Mouse (Mus musculus) retina, embryonic 14.5 days (tissue): ENCODE measurements around the gene 1700021F05Rik.

ENCODE experiments used
- DNase-seq: peaks from one replicate; pipeline ENCODE4 v3.0.0-alpha.2; 2015; ENCODE audit warnings: low spot score

1700021F05Rik gene

DNA sequence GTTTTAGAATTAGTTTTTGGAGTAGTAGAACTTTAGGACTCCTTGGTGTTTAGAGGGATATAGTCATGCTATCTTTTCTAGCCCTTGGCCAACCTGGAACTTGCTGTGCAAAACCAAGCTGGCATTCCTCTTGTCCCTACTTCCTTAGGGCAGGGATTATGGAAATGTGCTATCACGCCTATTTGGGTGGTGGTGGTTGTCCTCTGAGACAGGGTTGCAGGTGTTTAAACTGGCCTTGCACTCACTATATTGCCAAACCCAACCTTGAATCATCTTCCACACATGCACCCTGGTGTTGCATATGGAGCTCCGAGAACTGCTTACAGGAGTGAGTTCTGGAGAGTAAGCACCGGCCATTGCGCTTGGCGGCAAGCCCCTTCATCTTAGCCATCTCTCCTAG, 58.8 kb downstream of the 1700021F05Rik start:
- DNase-seq: no peak

DNA sequence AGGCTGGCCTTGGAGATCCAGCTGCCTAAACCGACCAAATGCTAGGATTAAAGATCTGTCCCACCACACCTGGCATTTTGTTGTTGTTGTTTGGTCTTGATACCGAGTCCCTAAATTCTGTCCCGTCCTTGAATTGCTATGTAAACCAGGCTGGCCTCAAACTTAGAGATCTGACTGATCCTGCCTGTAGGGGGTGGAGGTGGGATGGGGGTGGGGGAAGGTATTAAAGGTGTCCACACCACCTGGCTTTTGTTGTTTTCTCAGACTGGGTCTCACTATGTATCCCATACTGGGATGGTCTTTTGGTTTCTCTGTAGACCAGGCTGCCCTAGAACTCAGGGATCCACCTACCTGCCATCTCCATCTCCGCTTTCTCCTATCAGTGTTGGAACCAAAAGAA, 59.6 kb downstream of the 1700021F05Rik start:
- no peak for DNase-seq

DNA sequence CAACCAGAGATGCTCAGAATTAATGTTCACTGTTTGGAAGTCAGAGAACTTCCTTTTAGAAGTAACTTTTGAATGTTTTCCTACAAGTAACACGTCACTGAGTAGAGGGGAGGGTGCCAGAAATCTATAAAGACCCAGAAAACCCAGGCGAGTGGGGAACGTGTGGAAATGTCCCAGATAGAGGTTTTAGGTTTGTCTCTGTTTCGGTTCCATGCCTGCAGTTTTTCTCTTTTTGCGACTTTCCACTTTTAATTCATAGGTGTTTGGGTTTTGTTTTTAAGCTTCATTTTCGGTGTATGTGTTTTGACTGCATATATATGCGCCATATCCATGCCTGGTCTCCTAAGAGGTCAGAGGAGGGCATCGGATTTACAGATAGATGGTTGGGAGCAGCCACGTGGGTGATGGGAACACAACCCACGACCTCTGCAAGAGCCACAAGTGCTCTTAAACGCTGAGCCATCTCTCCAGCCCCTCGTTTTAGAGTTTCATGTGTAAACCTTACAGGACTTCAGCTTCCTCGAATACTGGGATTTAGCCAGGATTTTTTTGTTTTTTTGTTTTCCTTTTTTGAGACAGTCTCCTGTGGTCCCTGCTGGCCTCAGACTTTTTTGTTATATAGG, 60.5 kb downstream of the 1700021F05Rik start:
- DNase-seq: no peak

DNA sequence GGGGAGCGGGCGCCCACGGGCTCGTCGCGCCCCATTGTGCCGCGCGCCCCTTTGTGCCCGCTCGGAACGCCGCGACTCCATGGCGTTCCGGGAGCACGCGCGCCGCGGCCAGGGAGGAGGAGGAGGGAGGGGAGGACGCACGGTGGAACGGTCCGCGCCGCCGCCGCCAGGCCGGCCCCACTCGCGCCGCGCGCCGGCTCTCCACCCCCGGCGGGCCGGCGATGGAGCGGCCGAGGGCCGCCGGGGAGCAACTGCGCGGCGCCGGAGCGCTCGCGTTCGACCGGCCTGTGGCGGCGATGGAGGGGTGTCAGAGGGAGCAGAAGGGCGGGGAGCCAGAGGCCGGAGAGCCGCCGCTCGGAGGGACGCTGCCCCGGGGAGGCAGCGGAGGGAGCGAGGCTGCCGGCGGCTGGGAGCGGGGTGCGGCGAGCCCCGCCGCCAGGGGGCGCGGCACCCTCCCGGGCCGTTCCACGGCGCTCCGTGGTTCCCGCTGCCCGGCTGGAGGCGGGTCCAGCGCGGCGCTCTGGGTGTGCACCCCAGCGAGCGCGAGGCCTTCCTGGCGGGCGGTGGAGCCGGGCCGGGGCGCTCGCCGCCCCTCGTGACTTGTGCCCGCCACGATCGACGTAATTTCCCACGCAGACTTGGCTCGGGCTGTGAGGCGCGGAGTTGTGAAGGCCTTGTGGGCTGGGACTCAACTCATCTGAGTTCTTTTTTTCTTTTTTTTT, 61.2 kb downstream of the 1700021F05Rik start:
- peak; percentile 85 for DNase-seq

DNA sequence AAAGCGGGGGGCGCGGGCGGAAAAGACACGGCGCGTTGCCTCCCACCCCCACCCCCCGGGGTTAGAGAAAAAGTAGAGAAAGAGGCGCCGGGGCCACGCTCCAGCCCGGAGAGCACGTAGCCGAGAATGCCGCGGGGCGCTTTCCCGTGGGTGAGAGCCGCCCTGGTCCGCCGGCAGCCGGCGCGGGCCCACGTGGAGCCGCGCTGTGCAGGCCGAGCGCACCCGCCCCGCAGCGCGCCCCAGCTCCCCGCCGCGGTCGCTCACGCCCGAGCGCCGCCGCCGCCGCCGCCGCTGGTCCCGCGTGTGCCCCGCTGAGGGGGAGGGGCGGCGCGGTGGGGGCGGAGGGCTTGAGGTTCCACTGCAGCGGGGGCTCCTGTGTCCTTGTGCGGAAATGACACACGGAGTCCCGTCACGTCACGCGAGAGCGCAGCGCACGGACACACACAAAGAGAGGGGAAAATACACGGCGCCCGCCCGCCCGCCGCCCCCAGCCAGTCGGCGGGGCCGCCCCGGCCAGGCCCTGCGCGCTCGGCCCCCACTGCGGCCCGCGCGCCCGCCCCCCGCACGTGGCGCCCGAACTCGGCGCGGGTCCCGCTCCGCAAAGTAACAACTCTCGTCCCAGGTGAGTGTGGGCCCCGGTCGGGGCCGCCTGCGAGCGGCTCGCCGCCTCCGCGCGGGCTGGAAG, 61.9 kb downstream of the 1700021F05Rik start, which contains the start of gene Bend3:
Bend3 (plus strand) TSS at position 81 of the 685 bp plus-strand sequence.
- DNase-seq: peak; percentile 64

DNA sequence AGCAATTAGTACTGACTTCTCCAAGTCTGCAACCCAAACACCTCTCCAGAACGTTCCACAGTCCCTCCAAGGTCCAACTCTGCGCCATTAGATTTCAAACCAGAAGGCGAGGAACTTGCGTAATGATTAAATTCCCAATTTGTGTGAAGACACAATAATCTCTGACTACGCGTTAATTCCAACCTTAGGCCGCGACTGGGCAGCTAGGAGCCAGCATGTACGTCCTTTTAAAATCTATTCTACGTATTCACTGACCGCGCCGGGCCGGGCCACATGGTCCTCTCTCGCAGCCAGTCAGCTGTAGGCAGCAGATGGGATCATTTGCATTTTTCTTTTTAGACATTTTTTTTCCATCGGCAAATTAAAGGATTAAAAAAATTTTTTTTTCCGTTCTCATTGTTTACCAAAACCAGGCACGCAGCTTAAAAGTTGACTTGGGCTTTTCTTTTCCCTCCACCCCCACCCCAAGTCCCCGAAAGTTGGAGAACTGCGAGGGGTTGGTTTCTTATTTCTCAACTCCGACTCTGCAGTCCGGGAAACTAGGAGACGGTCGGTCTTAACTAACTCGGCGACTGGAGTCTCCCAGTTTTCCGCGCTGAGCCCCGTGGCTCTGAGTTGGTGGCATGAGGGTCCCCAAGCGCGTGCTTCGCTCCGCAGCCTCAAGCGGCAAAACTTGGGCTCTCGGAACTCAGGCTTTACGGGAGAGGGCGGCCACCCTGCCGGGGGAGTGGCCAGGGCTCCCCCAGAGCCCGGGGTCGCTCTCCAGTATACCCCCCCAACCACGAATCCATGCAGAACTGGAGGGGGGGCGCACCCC, 62.7 kb downstream of the 1700021F05Rik start:
- peak; percentile 73 for DNase-seq

DNA sequence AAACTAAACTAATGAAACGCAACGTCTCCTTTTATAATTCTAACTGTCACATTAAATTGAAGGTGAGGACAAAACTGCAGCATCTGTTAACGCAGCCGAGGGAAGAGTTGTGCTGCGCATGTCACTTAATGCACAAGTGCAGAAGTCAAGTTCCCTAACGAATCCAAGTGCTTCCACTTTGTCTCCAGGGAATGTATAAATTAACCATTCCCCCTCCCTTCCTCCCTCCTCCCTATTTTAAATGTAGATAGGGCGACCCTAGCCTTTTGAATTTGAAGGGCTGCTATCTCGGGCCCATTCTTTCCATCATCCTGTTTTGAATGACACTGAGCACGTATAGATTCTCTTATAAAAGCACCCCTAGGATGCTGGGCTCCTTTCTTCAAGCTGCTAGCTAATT, 63.3 kb downstream of the 1700021F05Rik start:
- peak; percentile 39 for DNase-seq

DNA sequence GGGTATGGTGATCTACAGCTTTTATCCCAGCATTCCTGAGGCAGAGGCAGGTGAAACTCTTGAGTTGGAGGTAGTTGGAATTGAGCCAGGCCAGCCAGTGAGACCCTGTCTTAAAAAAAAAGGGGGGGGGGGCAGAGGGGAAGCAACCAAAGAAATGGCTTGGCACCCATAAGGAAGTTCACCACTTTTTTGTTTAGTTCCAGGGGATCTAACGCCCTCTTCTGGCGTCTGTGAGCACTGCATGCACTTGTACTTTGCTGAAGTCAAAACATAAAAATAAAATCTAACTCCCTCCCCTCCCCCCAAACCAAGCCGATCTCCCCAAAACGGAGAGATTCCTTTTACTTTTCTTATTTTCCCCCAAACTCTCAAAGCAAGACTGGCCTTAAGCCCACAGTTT, 65.4 kb downstream of the 1700021F05Rik start:
- DNase-seq: no peak
